Mouse (Mus musculus): ENCODE measurements around the gene Gm21988. TPM values are rescaled to one million over a fixed set of nuclear protein-coding genes. Genes with fewer than 3 reads are reported as not detected.

Gm21988 gene
- total RNA-seq (2023; ENCODE audit: inconsistent age): 4.4 to 9.6 TPM (median 7.2 TPM) in 4 replicates

DNA sequence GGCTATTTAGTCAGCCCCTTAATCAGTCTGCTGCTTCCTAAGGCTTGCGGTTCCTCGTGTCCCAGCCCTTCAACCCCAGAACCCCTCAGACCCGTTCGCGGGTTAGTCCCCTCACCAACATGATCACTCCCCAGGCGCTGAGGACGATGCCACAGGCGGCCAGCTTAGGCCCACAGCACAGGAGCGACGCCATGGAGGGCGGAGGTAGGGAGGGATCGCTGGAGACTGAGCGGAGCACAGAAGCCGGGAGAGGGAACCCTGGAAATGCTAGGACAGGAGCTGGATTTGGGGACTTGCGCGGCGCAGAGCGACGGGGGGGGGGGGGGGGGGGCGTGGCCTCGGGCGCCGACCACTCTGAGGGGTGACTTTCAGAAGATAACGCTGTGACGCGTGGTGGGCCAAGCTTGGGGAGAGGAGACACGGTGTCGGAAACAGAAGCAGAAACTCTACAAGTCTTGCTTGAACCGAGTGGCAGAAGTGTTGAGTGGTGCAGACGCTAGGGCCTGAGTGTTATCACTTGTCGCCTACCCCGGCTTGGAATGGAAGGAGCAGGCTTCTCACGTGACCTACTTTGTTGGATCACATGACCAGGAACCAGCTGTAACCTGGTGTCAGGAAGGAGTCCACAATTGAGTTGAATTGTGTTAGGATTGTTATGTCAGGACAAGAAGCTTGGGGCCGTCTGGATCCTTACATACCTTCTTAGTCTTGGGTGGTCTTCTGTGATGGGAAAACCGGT is at the start of gene Gm21988, which contains the start of gene Rnasek:
TSS of gene Gm21988 (minus strand) at position 290 of the 739 bp plus-strand sequence.
TSS of gene Rnasek (minus strand) at position 302 of the 739 bp plus-strand sequence.

DNA sequence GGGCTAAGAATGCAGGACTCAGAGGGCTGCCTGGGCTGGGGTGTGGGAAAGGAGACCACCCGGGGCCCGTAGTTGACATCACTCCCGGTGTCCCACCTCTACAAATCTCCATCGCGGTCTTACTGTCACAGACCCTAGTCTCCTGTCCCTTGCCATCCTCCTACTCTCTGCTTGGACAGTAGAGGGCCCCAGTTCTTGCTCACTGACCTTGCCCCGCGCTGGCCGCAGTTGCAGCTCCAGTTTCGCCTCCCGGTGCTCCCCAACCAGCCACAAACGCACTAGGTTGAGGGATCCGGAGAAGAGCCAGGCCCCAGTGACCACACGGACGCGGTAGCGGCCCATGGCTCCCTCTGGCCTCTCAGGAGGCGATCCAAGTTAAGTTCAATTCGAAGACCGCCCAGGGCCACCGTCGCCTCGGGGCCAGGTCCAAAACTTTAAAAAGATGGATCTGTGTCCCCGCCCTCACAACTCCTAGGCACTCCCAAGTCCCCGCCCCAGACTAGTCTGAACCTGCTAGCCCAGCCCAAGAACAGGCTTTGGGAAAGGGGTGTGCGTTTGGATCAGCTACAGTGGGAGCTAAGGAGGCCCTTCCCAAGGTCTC is 15.4 kb upstream of the Gm21988 start, which contains the start of gene Alox12:
TSS of gene Alox12 (minus strand) at position 423 of the 601 bp plus-strand sequence.

DNA sequence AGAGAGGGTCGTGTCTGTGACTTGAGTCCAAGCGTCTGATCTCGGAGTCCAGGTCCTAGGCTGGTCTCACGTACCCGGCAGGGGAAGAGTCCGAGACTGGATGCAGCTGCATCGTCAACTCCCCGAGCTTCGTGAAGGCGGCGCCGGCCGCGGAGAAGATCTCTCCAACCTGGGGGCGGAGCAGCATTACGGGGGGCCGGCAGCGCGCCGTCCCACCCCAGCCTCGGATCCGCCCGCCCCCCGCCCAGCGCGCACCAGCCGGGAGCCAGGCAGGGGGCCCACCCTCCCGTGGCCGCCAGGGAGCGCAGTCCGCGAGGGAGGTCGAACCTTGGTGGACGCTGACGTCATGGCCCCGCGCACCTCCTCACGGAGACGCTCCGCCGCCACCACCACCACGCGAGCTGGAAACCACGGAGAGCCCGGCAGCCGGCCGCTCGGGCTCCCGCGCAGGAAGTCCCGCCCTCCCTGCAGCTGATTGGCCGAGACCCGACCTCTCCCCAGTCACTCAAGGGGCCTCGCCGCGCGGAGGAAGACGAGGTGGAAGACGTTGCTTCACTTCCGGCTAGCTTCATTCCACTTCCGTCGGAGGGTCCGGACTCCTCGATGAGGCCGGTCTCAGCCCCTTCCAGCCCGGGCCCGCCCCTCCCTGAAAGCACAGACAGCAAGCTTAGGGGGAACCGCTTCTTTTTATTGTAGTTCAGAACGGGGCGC is 2.0 kb downstream of the Gm21988 start, which contains the start of gene 0610010K14Rik:
TSS of gene 0610010K14Rik (minus strand) at position 458 of the 711 bp plus-strand sequence.

DNA sequence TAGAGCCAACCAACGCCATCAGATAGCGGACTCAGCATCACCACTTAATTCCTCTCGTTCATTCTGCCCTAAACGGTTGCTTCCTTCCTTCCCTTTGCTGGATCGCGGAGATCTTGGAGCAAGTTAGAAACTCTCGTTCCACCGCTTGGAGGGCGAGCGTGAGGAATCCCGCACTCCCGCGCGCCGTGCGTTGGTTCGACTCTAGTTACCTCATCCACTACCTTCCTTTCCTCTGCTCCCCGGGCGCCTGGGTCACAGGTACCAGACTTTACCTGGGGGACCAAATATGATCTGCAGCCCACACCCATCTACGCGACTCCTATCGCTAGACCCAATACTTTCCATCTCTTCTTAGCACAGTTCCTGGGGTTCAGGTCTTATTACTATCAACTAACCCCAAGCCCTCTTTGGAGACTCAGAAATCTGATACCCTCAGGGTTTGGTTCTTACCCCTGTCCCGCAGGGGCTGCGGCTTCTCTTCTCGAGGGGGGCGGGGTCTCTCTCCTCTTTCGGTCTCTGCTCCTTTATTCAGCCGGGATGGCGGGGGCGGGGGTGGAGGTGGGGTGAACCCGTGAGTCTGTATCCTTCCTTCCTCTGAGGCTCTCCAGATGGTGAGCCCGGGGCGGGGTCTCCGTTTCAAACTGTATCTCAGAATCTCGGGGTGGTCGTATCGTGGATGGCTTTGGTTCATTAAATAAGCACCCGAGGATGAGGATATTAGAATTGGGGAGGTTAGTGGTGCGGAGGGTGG is 10.2 kb downstream of the Gm21988 start, which contains the start of gene Bcl6b:
TSS of gene Bcl6b (minus strand) at position 539 of the 751 bp plus-strand sequence.

DNA sequence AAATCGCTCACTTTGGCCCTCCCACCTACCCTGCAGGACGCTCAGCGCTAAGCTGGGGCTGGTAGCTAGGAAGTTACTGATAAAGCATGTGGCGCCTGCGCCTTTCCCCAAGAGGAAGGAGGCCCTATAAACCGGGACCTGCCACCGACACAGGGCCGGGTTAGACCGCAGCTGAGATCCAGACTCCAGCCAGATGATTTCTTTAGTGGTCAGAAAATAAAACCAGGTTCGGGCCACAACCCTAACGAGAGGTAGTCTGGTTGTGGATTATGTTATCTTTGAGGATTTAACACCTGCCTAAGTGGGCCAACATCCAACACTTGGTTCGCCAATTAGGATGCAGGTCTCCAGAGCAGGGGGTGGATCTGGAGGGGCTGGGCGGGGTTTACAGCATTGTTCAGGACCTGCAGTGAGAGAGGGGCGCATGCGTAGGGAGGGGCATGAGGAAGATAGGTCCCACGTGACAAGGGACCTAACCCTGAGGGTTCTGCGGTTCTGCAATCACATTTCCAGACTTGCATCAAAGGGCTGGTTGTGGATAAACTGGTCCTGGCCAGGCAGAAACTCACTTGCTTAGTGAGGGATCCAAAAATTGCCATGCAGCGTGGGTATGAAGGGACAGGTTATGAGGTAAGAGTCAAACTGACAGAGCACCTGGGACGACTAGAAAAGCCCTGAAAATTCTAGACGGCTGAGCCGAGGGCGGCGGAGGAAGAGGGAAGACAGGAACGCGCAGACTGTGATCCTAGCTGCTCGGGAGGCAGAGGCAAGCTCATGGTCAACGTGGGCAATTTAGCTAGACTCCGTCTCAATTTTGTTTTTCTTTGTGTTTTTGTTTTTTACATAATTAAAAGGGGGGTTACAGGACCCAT is 18.7 kb downstream of the Gm21988 start, which contains the start of gene Slc16a13:
TSS of gene Slc16a13 (minus strand) at position 334 of the 872 bp plus-strand sequence.

DNA sequence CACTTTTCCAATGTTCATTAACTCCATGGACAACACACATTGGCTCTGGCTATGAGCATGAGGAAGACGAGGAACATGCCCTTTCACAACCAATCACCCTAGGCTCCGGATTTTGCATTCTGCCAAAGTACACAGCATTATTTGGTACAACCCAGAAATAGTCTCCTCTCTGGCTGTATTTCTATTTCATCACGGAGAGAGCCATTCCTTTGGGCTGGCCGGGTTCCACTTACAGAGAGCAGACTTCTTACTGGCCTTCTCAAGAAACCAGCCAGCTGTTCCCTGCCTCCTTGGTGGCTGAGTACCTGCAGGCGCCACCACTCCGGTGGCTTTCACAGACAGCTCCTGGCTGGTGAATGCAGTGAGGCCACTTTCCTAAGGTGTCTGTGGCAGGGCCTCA is 27.2 kb downstream of the Gm21988 start, which contains the start of gene Slc16a11:
TSS of gene Slc16a11 (plus strand) at position 330 of the 400 bp plus-strand sequence.

Other genes starting within 250 kb of the Gm21988 start
- 311 to 355 TPM (median 331 TPM) in 4 replicates for gene Gabarap, start 248.7 kb downstream of the Gm21988 start, total RNA-seq (2023; ENCODE audit: inconsistent age)
- gene Phf23, start 244.1 kb downstream of the Gm21988 start, total RNA-seq (2023; ENCODE audit: inconsistent age): 52.7 to 62.9 TPM (median 56.6 TPM) in 4 replicates
- gene Dvl2, start 239.2 kb downstream of the Gm21988 start, total RNA-seq (2023; ENCODE audit: inconsistent age): 48.4 to 53.5 TPM (median 51.0 TPM) in 4 replicates
- 53.0 to 60.7 TPM (median 59.3 TPM) in 4 replicates for gene Acadvl, start 224.4 kb downstream of the Gm21988 start, total RNA-seq (2023; ENCODE audit: inconsistent age)
- 3.5 to 5.4 TPM (median 4.2 TPM) in 4 replicates for gene Dlg4, start 222.9 kb downstream of the Gm21988 start, total RNA-seq (2023; ENCODE audit: inconsistent age)
- not detected in 4 replicates for gene Asgr1, start 185.7 kb downstream of the Gm21988 start, total RNA-seq (2023; ENCODE audit: inconsistent age)
- gene Asgr2, start 147.2 kb downstream of the Gm21988 start, total RNA-seq (2023; ENCODE audit: inconsistent age): not detected in 4 replicates
- gene Mgl2, start 109.5 kb downstream of the Gm21988 start, total RNA-seq (2023; ENCODE audit: inconsistent age): not detected in 4 replicates
- 0.57 TPM in 1 of 4 replicates, not detected in the others for gene Clec10a, start 83.6 kb downstream of the Gm21988 start, total RNA-seq (2023; ENCODE audit: inconsistent age)
- gene Slc16a11, start 27.1 kb downstream of the Gm21988 start, total RNA-seq (2023; ENCODE audit: inconsistent age): not detected in 4 replicates
- 1.8 to 2.3 TPM (median 2.1 TPM) in 4 replicates for gene Slc16a13, start 18.8 kb downstream of the Gm21988 start, total RNA-seq (2023; ENCODE audit: inconsistent age)
- gene Bcl6b, start 10.0 kb downstream of the Gm21988 start, total RNA-seq (2023; ENCODE audit: inconsistent age): 0.45 to 1.1 TPM (median 0.85 TPM) in 4 replicates
- gene 0610010K14Rik, start 1.9 kb downstream of the Gm21988 start, total RNA-seq (2023; ENCODE audit: inconsistent age): 62.4 to 92.8 TPM (median 71.3 TPM) in 4 replicates
- gene Rnasek, start within 50 bp of the Gm21988 start, total RNA-seq (2023; ENCODE audit: inconsistent age): 73.2 to 81.6 TPM (median 73.8 TPM) in 4 replicates
- 0.57 to 0.64 TPM in 2 of 4 replicates, not detected in the others for gene Alox12, start 15.5 kb upstream of the Gm21988 start, total RNA-seq (2023; ENCODE audit: inconsistent age)
- not detected in 4 replicates for gene Alox12e, start 82.8 kb upstream of the Gm21988 start, total RNA-seq (2023; ENCODE audit: inconsistent age)
- 0.21 to 1.9 TPM (median 0.26 TPM) in 3 of 4 replicates, not detected in the other for gene Alox15, start 112.2 kb upstream of the Gm21988 start, total RNA-seq (2023; ENCODE audit: inconsistent age)
- 26.4 to 29.9 TPM (median 28.0 TPM) in 4 replicates for gene Pelp1, start 170.2 kb upstream of the Gm21988 start, total RNA-seq (2023; ENCODE audit: inconsistent age)
- gene Arrb2, start 192.8 kb upstream of the Gm21988 start, total RNA-seq (2023; ENCODE audit: inconsistent age): 93.3 to 103 TPM (median 98.7 TPM) in 4 replicates
- 39.8 to 46.9 TPM (median 43.4 TPM) in 4 replicates for gene Med11, start 212.1 kb upstream of the Gm21988 start, total RNA-seq (2023; ENCODE audit: inconsistent age)
- 1.3 to 2.1 TPM (median 1.4 TPM) in 4 replicates for gene Zmynd15, start 219.6 kb upstream of the Gm21988 start, total RNA-seq (2023; ENCODE audit: inconsistent age)
- gene Cxcl16, start 220.2 kb upstream of the Gm21988 start, total RNA-seq (2023; ENCODE audit: inconsistent age): 6.6 to 9.3 TPM (median 7.2 TPM) in 4 replicates